Mouse (Mus musculus) neural tube, embryonic 11.5 days (tissue): ENCODE measurements around the gene Catsper1. TPM values are rescaled to one million over a fixed set of nuclear protein-coding genes. Genes with fewer than 3 reads are reported as not detected.
A peak's percentile ranks its signal among the peaks of the same experiment; 100 is the strongest.
"Not testable (repeated sequence)": the region's sequence is repeated elsewhere in the genome, so short reads cannot be mapped to it uniquely, and the experiment has no call there.

Experiments used
- ATAC-seq: fragments of 200-750 bp; cut with Nextera tagmentation; 2 replicates; pipeline ENCODE4 v1.8.0; 2017; ENCODE audit warnings: moderate number of reproducible peaks, mild to moderate bottlenecking, moderate TSS enrichment, moderate library complexity; ENCODE audit not compliant: insufficient read depth, low FRiP score, low TSS enrichment
- DNase-seq: peaks from one replicate; pipeline ENCODE4 v3.0.0-alpha.2; 2015; ENCODE audit warnings: low spot score
- H3K27ac ChIP-seq: fragments of 300-500 bp; sonication (generic); 2 replicates; pipeline ENCODE4 v1.5.1; 2014; ENCODE audit warnings: low read depth, mild to moderate bottlenecking, low read length
- H3K27me3 ChIP-seq: fragments of 300-500 bp; sonication (generic); 2 replicates; pipeline ENCODE4 v1.6.1; 2014; ENCODE audit warnings: mild to moderate bottlenecking, low read length, mixed read lengths; ENCODE audit not compliant: control insufficient read depth, insufficient read depth
- H3K36me3 ChIP-seq: fragments of 300-500 bp; sonication (generic); 2 replicates; pipeline ENCODE4 v1.6.1; 2014; ENCODE audit warnings: mild to moderate bottlenecking, low read length, moderate library complexity, mixed read lengths; ENCODE audit not compliant: control insufficient read depth, insufficient read depth
- H3K4me1 ChIP-seq: fragments of 300-500 bp; sonication (generic); 2 replicates; pipeline ENCODE4 v1.6.1; 2014; ENCODE audit warnings: low read length, mixed read lengths; ENCODE audit not compliant: control insufficient read depth, insufficient read depth
- H3K4me2 ChIP-seq: fragments of 300-500 bp; sonication (generic); 2 replicates; pipeline ENCODE4 v1.6.1; 2014; ENCODE audit warnings: low read depth, mild to moderate bottlenecking, moderate library complexity
- H3K4me3 ChIP-seq: fragments of 300-500 bp; sonication (generic); 2 replicates; pipeline ENCODE4 v1.5.1; 2014; ENCODE audit warnings: low read depth, low read length
- H3K9ac ChIP-seq: fragments of 300-500 bp; sonication (generic); 2 replicates; pipeline ENCODE4 v1.6.1; 2014; ENCODE audit warnings: mild to moderate bottlenecking, low read length
- H3K9me3 ChIP-seq: fragments of 300-500 bp; sonication (generic); 2 replicates; pipeline ENCODE4 v1.6.1; 2016; ENCODE audit warnings: low read length; ENCODE audit not compliant: control insufficient read depth
- WGBS: fragments of 180-500 bp; shearing (Covaris S2); extraction: QIAGEN DNeasy Blood & Tissue Kit; methylation state at CpG from one replicate; pipeline ENCODE4 v1.1.7; 2014; 5-methylcytosine and 5-hydroxymethylcytosine counted together
- polyA plus RNA-seq: library from polyadenylated mRNA; unstranded; fragments of >200 nt; fragmentation: Nextera tagmentation; extraction: Ambion mirVana; gene quantifications from 2 replicates; pipeline ENCODE4 v1.2.1, GENCODE M21; 2014

Catsper1 gene
- polyA plus RNA-seq, 1 experiment from 2014 or later: not detected

GRCm38 (mm10) chr19:5345297-5346131 is 10.0 kb downstream of the Catsper1 start:
- ATAC-seq: no peak
- H3K27ac ChIP-seq: no peak overlapping the region
- 76% methylated on average over 6 of the region's 6 CpGs for WGBS
- no peak for DNase-seq
- no peaks in the 10 kb centered on the region for H3K27me3 ChIP-seq
- H3K4me3 ChIP-seq: no peak overlapping the region
- no peaks in the 10 kb centered on the region for H3K9me3 ChIP-seq
- no peak overlapping the region for H3K4me2 ChIP-seq
- H3K9ac ChIP-seq: no peak overlapping the region
- H3K36me3 ChIP-seq: no peaks in the 10 kb centered on the region
- H3K4me1 ChIP-seq: no peaks in the 10 kb centered on the region

- Histone ChIP-seq H3K36me3 (no peaks in the 10 kb centered on the region), H3K9me3 (no peaks in the 10 kb centered on the region), H3K4me1 (no peaks in the 10 kb centered on the region), H3K4me3 (no peak overlapping the region), H3K27ac (no peak overlapping the region), H3K4me2 (no peak overlapping the region), H3K27me3 (no peaks in the 10 kb centered on the region), H3K9ac (no peak overlapping the region)
- WGBS: 87% methylated on average over 6 of the region's 6 CpGs
- DNase-seq (no peak), ATAC-seq (no peak)
Observed at GRCm38 (mm10) chr19:5348064-5348463, 12.5 kb downstream of the Catsper1 start.

GRCm38 (mm10) chr19:5348526-5349501 is 13.3 kb downstream of the Catsper1 start:
- no peaks in the 10 kb centered on the region for H3K9me3 ChIP-seq
- ATAC-seq (no peak), DNase-seq (peak; percentile 35)
- peak overlapping the region; percentile 44 for H3K9ac ChIP-seq
- no peaks in the 10 kb centered on the region for H3K36me3 ChIP-seq
- H3K27me3 ChIP-seq: no peaks in the 10 kb centered on the region
- H3K4me1 ChIP-seq: no peaks in the 10 kb centered on the region
- peak overlapping the region; percentile 66 for H3K4me2 ChIP-seq
- H3K27ac ChIP-seq: no peak overlapping the region
- 5% methylated on average over 34 of the region's 34 CpGs for WGBS
- peak overlapping the region; percentile 35 for H3K4me3 ChIP-seq

GRCm38 (mm10) chr19:5349502-5349873 is 13.9 kb downstream of the Catsper1 start, which contains the start of gene Cst6:
Gene Cst6 (minus strand): TSS chr19:5349574.
- not testable (repeated sequence) for ATAC-seq, DNase-seq, H3K27me3 ChIP-seq, H3K27ac ChIP-seq, H3K9me3 ChIP-seq, H3K4me1 ChIP-seq, H3K36me3 ChIP-seq
- Histone ChIP-seq H3K9ac (peak within 1 kb of the TSS; percentile 44), H3K4me2 (peak within 1 kb of the TSS; percentile 66), H3K4me3 (peak within 1 kb of the TSS; percentile 35)
- WGBS: 61% methylated on average over 6 of the region's 6 CpGs

- DNase-seq: no peak
- Histone ChIP-seq H3K4me3 (no peak overlapping the region), H3K4me1 (no peaks in the 10 kb centered on the region), H3K36me3 (no peaks in the 10 kb centered on the region; the same call in 1 of the 2 replicates), H3K27me3 (no peaks in the 10 kb centered on the region), H3K27ac (no peak overlapping the region), H3K9ac (no peak overlapping the region), H3K9me3 (no peaks in the 10 kb centered on the region), H3K4me2 (no peak overlapping the region)
- ATAC-seq: no peak
- WGBS: 85% methylated on average over 2 of the region's 2 CpGs
Observed at GRCm38 (mm10) chr19:5353609-5354008, 18.1 kb downstream of the Catsper1 start.

GRCm38 (mm10) chr19:5356080-5356479 is 20.5 kb downstream of the Catsper1 start:
- DNase-seq (no peak), ATAC-seq (no peak)
- Histone ChIP-seq H3K4me2 (no peak overlapping the region), H3K4me1 (no peaks in the 10 kb centered on the region), H3K9me3 (no peaks in the 10 kb centered on the region), H3K27me3 (no peaks in the 10 kb centered on the region), H3K27ac (no peak overlapping the region), H3K4me3 (no peak overlapping the region), H3K36me3 (no peaks in the 10 kb centered on the region; the same call in 1 of the 2 replicates), H3K9ac (no peak overlapping the region)
- WGBS: no CpG with 5 or more reads among the region's 1 CpGs

GRCm38 (mm10) chr19:5362186-5362585 is 26.6 kb downstream of the Catsper1 start:
- ATAC-seq (no peak), DNase-seq (no peak)
- H3K9ac ChIP-seq: no peak overlapping the region
- H3K4me2 ChIP-seq: no peak overlapping the region
- H3K36me3 ChIP-seq: peaks cover 2% of the 10 kb centered on the region; the same call in 1 of the 2 replicates
- 91% methylated on average over 2 of the region's 2 CpGs for WGBS
- peaks cover 5% of the 10 kb centered on the region for H3K4me1 ChIP-seq
- H3K27me3 ChIP-seq: no peaks in the 10 kb centered on the region
- H3K27ac ChIP-seq: no peak overlapping the region
- no peak overlapping the region for H3K4me3 ChIP-seq
- H3K9me3 ChIP-seq: no peaks in the 10 kb centered on the region

- Histone ChIP-seq H3K4me3 (no peak overlapping the region), H3K9ac (no peak overlapping the region), H3K27ac (no peak overlapping the region), H3K9me3 (no peaks in the 10 kb centered on the region), H3K4me2 (no peak overlapping the region), H3K4me1 (peaks cover 11% of the 10 kb centered on the region), H3K36me3 (peaks cover 4% of the 10 kb centered on the region), H3K27me3 (no peaks in the 10 kb centered on the region)
- DNase-seq (no peak), ATAC-seq (no peak)
- 97% methylated on average over 2 of the region's 2 CpGs for WGBS
Observed at GRCm38 (mm10) chr19:5364124-5364523, 28.6 kb downstream of the Catsper1 start.
